Mouse (Mus musculus) forebrain, embryonic 11.5 days (tissue): Measurements from ENCODE around the gene Col8a2. TPM values are rescaled to one million over a fixed set of nuclear protein-coding genes. Genes with fewer than 3 reads are reported as not detected.

Experiments used
- ATAC-seq: fragments of 200-750 bp; cut with Nextera tagmentation; replicated peaks from 2 replicates; pipeline ENCODE4 v1.8.0; 2017; ENCODE audit warnings: moderate TSS enrichment; ENCODE audit not compliant: low FRiP score
- DNase-seq: peaks from one replicate; pipeline ENCODE4 v3.0.0-alpha.2; 2017; ENCODE audit warnings: low spot score
- H3K27ac ChIP-seq: fragments of 300-500 bp; sonication (generic); 2 replicates; pipeline ENCODE4 v1.5.1; 2014; ENCODE audit warnings: low read depth, low read length
- H3K27me3 ChIP-seq: fragments of 300-500 bp; sonication (generic); 2 replicates; pipeline ENCODE4 v1.6.1; 2014; ENCODE audit warnings: mild to moderate bottlenecking, low read length, mixed read lengths; ENCODE audit not compliant: control insufficient read depth, insufficient read depth
- H3K36me3 ChIP-seq: fragments of 300-500 bp; sonication (generic); 2 replicates; pipeline ENCODE4 v1.6.1; 2014; ENCODE audit warnings: mild to moderate bottlenecking, low read length, moderate library complexity, mixed read lengths; ENCODE audit not compliant: control insufficient read depth, insufficient read depth
- H3K4me1 ChIP-seq: fragments of 300-500 bp; sonication (generic); replicated peaks from 2 replicates; pipeline ENCODE4 v1.6.1; 2014; ENCODE audit warnings: low read length, mixed read lengths; ENCODE audit not compliant: control insufficient read depth, insufficient read depth
- H3K4me2 ChIP-seq: fragments of 300-500 bp; sonication (generic); 2 replicates; pipeline ENCODE4 v1.6.1; 2014; ENCODE audit warnings: low read depth, mild to moderate bottlenecking, low read length, moderate library complexity, mixed read lengths; ENCODE audit not compliant: severe bottlenecking
- H3K4me3 ChIP-seq: fragments of 300-500 bp; sonication (generic); 2 replicates; pipeline ENCODE4 v1.5.1; 2014; ENCODE audit warnings: low read depth, low read length
- H3K9ac ChIP-seq: fragments of 300-500 bp; sonication (generic); 2 replicates; pipeline ENCODE4 v1.6.1; 2014; ENCODE audit warnings: low read length
- H3K9me3 ChIP-seq: fragments of 300-500 bp; sonication (generic); 2 replicates; pipeline ENCODE4 v1.6.1; 2016; ENCODE audit warnings: low read length, mixed read lengths; ENCODE audit not compliant: control insufficient read depth
- WGBS: fragments of 180-500 bp; shearing (Covaris S2); extraction: QIAGEN DNeasy Blood & Tissue Kit; methylation state at CpG from one replicate; pipeline ENCODE4 v1.1.7; 2014; 5-methylcytosine and 5-hydroxymethylcytosine counted together
- polyA plus RNA-seq: library from polyadenylated mRNA; unstranded; fragments of >200 nt; fragmentation: Nextera tagmentation; extraction: Ambion mirVana; gene quantifications from 2 replicates; pipeline ENCODE4 v1.2.1, GENCODE M21; 2014

Col8a2 gene
- polyA plus RNA-seq, 1 experiment from 2014 or later = 18.0 TPM

DNA sequence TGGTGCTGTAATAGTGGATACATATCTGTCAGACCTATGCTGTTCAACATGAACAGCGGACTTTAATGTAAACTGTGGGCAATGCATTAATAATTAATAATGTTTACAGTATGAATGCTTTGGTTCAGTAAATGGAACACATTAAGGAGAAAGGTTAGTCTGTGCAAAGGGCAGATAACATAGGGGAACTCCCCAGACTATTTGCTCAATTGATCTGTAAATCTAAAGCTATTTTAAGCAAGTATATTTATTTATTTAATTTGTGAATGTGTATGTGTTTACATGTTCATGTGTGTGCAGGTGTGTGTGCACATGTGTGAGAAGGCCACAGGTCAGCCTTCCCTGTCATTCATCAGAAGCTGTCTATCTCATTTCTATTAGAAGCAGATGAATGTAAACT lies 73.5 kb downstream of the Col8a2 start:
- 97% methylated on average over 1 of the region's 1 CpGs for WGBS
- Histone ChIP-seq H3K9me3 (no peaks in the 10 kb centered on the region), H3K4me2 (no peak overlapping the region), H3K27me3 (no peaks in the 10 kb centered on the region), H3K27ac (no peak overlapping the region), H3K4me1 (no peaks in the 10 kb centered on the region), H3K4me3 (no peak overlapping the region), H3K9ac (no peak overlapping the region), H3K36me3 (peaks cover 3% of the 10 kb centered on the region; the same call in 1 of the 2 replicates)
- ATAC-seq (no peak), DNase-seq (no peak)

Other genes starting within 250 kb of the Col8a2 start
- 126 TPM in 2 replicates for gene Mrps15, start 239.9 kb upstream of the Col8a2 start, polyA plus RNA-seq
- 26.3 and 27.8 TPM in 2 replicates for gene Oscp1, start 228.2 kb upstream of the Col8a2 start, polyA plus RNA-seq
- gene Lsm10, start 190.2 kb upstream of the Col8a2 start, polyA plus RNA-seq = 43.0 and 44.4 TPM in 2 replicates
- 37.4 and 37.5 TPM in 2 replicates for gene Stk40, start 182.8 kb upstream of the Col8a2 start, polyA plus RNA-seq
- 18.6 and 19.0 TPM in 2 replicates for gene Eva1b, start 139.0 kb upstream of the Col8a2 start, polyA plus RNA-seq
- 1.6 TPM in 2 replicates for gene Sh3d21, start 123.3 kb upstream of the Col8a2 start, polyA plus RNA-seq
- gene Thrap3, start 84.0 kb upstream of the Col8a2 start, polyA plus RNA-seq = 251 and 263 TPM in 2 replicates
- 80.6 and 83.5 TPM in 2 replicates for gene Map7d1, start 30.4 kb upstream of the Col8a2 start, polyA plus RNA-seq
- gene Trappc3, start 24.5 kb upstream of the Col8a2 start, polyA plus RNA-seq = 23.3 and 25.7 TPM in 2 replicates
- 66.5 and 70.7 TPM in 2 replicates for gene Adprhl2, start 34.9 kb downstream of the Col8a2 start, polyA plus RNA-seq
- gene Tekt2, start 38.9 kb downstream of the Col8a2 start, polyA plus RNA-seq = 4.9 and 6.1 TPM in 2 replicates
- 16.0 and 21.9 TPM in 2 replicates for gene Ago3, start 142.8 kb downstream of the Col8a2 start, polyA plus RNA-seq
- 23.2 and 26.8 TPM in 2 replicates for gene Ago1, start 181.8 kb downstream of the Col8a2 start, polyA plus RNA-seq
- 3.4 and 3.6 TPM in 2 replicates for gene Ago4, start 246.7 kb downstream of the Col8a2 start, polyA plus RNA-seq